Mouse (Mus musculus): ENCODE measurements around the gene Ccdc180.

GRCm38 (mm10) chr4:45949109-45949848, 59.2 kb downstream of the Ccdc180 start:
- no peak for TF ChIP-seq POLR2A (IDR thresholded peaks at IDR 0.05; ENCODE audit: insufficient read depth, low read depth, low read length)
- no peak for TF ChIP-seq CTCF (IDR thresholded peaks at IDR 0.05; ENCODE audit: insufficient read depth, low read depth, low read length)

Measured in olfactory bulb, adult 2 months (tissue).